Mouse (Mus musculus): ENCODE measurements around the gene 1700092M07Rik.

The 1700092M07Rik gene

GRCm38 (mm10) chr19:8740603-8741002, at the start of gene 1700092M07Rik:
1700092M07Rik (plus strand) TSS chr19:8740718.
- DNase-seq (ENCODE audit: low spot score) = no peak

- no peak for DNase-seq (ENCODE audit: low spot score)
Observed at GRCm38 (mm10) chr19:8691871-8692539, 48.5 kb upstream of the 1700092M07Rik start.

GRCm38 (mm10) chr19:8692740-8693139, 47.8 kb upstream of the 1700092M07Rik start:
- DNase-seq (ENCODE audit: low spot score) = no peak

GRCm38 (mm10) chr19:8695330-8695729, 45.2 kb upstream of the 1700092M07Rik start:
- peak; percentile 68 for DNase-seq (ENCODE audit: low spot score)

GRCm38 (mm10) chr19:8699652-8700051, 40.9 kb upstream of the 1700092M07Rik start:
- no peak for DNase-seq (ENCODE audit: low spot score)

- no peak for DNase-seq (ENCODE audit: low spot score)
Observed at GRCm38 (mm10) chr19:8702458-8702857, 38.1 kb upstream of the 1700092M07Rik start.

- no peak for DNase-seq (ENCODE audit: low spot score)
Observed at GRCm38 (mm10) chr19:8703571-8703970, 36.9 kb upstream of the 1700092M07Rik start.

- no peak for DNase-seq (ENCODE audit: low spot score)
Observed at GRCm38 (mm10) chr19:8705026-8705708, 35.4 kb upstream of the 1700092M07Rik start.

GRCm38 (mm10) chr19:8706132-8706667, 34.3 kb upstream of the 1700092M07Rik start:
- no peak for DNase-seq (ENCODE audit: low spot score)

- no peak for DNase-seq (ENCODE audit: low spot score)
Observed at GRCm38 (mm10) chr19:8706930-8707329, 33.6 kb upstream of the 1700092M07Rik start.

- no peak for DNase-seq (ENCODE audit: low spot score)
Observed at GRCm38 (mm10) chr19:8708954-8709353, 31.6 kb upstream of the 1700092M07Rik start.

- DNase-seq (ENCODE audit: low spot score) = no peak
Observed at GRCm38 (mm10) chr19:8710057-8710456, 30.5 kb upstream of the 1700092M07Rik start.

- DNase-seq (ENCODE audit: low spot score) = no peak
Observed at GRCm38 (mm10) chr19:8711506-8711905, 29.0 kb upstream of the 1700092M07Rik start.

- DNase-seq (ENCODE audit: low spot score) = no peak
Observed at GRCm38 (mm10) chr19:8711949-8712869, 28.3 kb upstream of the 1700092M07Rik start.

GRCm38 (mm10) chr19:8712870-8713305, 27.6 kb upstream of the 1700092M07Rik start:
- peak; percentile 88 for DNase-seq (ENCODE audit: low spot score)

GRCm38 (mm10) chr19:8713306-8713996, 27.1 kb upstream of the 1700092M07Rik start:
- DNase-seq (ENCODE audit: low spot score) = peak; percentile 86

GRCm38 (mm10) chr19:8713997-8714652, 26.4 kb upstream of the 1700092M07Rik start:
- DNase-seq (ENCODE audit: low spot score) = no peak

GRCm38 (mm10) chr19:8714653-8715481, 25.7 kb upstream of the 1700092M07Rik start:
- DNase-seq (ENCODE audit: low spot score) = peak; percentile 92

GRCm38 (mm10) chr19:8715868-8716766, 24.4 kb upstream of the 1700092M07Rik start:
- no peak for DNase-seq (ENCODE audit: low spot score)
